In the genomic region with DNA sequence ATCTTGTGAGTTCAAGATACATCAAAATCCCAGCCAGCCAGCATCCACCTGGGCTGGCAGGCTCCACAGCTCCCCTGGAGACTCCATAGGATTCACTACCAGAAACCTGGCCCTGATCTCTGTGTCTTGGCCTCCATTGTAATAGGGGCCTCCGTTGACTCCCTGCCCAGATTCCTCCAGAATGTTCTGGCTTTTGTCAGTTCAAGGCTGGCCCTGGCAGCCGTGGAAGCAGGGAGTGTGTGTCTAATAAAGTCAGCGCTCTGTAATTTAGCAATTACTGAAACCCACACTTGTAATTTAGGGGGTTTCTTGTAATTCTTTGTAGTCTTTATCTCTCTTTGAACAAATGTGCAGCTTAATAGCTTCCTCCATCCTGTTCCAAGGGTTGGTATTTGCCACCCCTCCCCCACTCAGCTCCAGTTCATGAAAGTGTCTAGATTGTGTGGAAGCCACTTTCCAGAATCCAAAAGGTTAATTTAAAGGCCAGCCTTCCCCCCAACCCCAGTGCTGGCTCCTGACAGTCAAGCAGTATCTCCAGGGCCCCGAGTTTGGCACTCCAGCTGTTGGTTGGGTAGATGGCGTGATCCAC, we compare ENCODE assay signal across 22 mouse cellular contexts.
A peak's percentile ranks its signal among the peaks of the same experiment; 100 is the strongest.
DNase-seq lines count a peak whose midpoint lies in the region; ATAC-seq and TF ChIP-seq lines count a peak whose summit lies in the region.
"Had no signal": no experiment of that assay in that cellular context is flagged by ENCODE, and none has a peak within 500 bp of the region (broad histone marks: within the 10 kb centered on the region; RNA-seq: fewer than 3 reads in every experiment).

No protein-coding gene starts in this region.

- no peak overlapping the region for H3K4me3 ChIP-seq in forebrain, embryonic 14.5 days (ENCODE audit: low read depth, low read length)
- H3K4me3 ChIP-seq in forebrain, embryonic 13.5 days = no peak overlapping the region
- no peak overlapping the region for H3K4me3 ChIP-seq in embryonic facial prominence, embryonic 13.5 days
- no peak overlapping the region for H3K4me3 ChIP-seq in limb, embryonic 13.5 days
- H3K4me3 ChIP-seq in gastrocnemius, adult 2 months = no peak overlapping the region
- H3K4me3 ChIP-seq: heart, embryonic 13.5 days; neural tube, embryonic 13.5 days had no signal

- H3K9me3 ChIP-seq in forebrain, embryonic 14.5 days (replicated peaks; ENCODE audit: control insufficient read depth, low read length) = no peaks in the 10 kb centered on the region
- no peaks in the 10 kb centered on the region for H3K9me3 ChIP-seq in forebrain, embryonic 13.5 days (replicated peaks)
- no peaks in the 10 kb centered on the region for H3K9me3 ChIP-seq in embryonic facial prominence, embryonic 13.5 days
- no peaks in the 10 kb centered on the region for H3K9me3 ChIP-seq in limb, embryonic 13.5 days
- H3K9me3 ChIP-seq: G1E; heart, embryonic 13.5 days; neural tube, embryonic 13.5 days had no signal

- H3K27ac ChIP-seq in forebrain, embryonic 14.5 days (ENCODE audit: low read depth, low read length) = no peak overlapping the region
- no peak overlapping the region for H3K27ac ChIP-seq in forebrain, embryonic 13.5 days
- H3K27ac ChIP-seq in embryonic facial prominence, embryonic 13.5 days = no peak overlapping the region; the same call in 1 of the 2 replicates
- no peak overlapping the region for H3K27ac ChIP-seq in limb, embryonic 13.5 days
- no peak overlapping the region for H3K27ac ChIP-seq in gastrocnemius, adult 2 months
- H3K27ac ChIP-seq: heart, embryonic 13.5 days; neural tube, embryonic 13.5 days had no signal

- ATAC-seq in forebrain, embryonic 14.5 days = no peak
- no peak for ATAC-seq in forebrain, embryonic 13.5 days
- ATAC-seq in embryonic facial prominence, embryonic 13.5 days (ENCODE audit: insufficient number of reproducible peaks, insufficient read depth, low FRiP score, low TSS enrichment, low read depth) = 0 out of 2 replicates have a peak, but pooled peaks have one; percentile 21
- peak; percentile 52; the same call in 1 of the 2 replicates for ATAC-seq in limb, embryonic 13.5 days (ENCODE audit: low FRiP score, low read depth)
- ATAC-seq: hindbrain, embryonic 16.5 days had no signal

- no peak for TF ChIP-seq CTCF in gastrocnemius, adult 2 months (IDR thresholded peaks at IDR 0.05)

- H3K4me2 ChIP-seq in forebrain, embryonic 14.5 days (ENCODE audit: low read length) = no peak overlapping the region
- no peak overlapping the region for H3K4me2 ChIP-seq in forebrain, embryonic 13.5 days
- no peak overlapping the region for H3K4me2 ChIP-seq in embryonic facial prominence, embryonic 13.5 days
- no peak overlapping the region for H3K4me2 ChIP-seq in limb, embryonic 13.5 days (replicated peaks)
- H3K4me2 ChIP-seq: heart, embryonic 13.5 days; neural tube, embryonic 13.5 days had no signal

- H3K36me3 ChIP-seq in forebrain, embryonic 14.5 days (ENCODE audit: control insufficient read depth, insufficient read depth, low read length) = no peaks in the 10 kb centered on the region
- H3K36me3 ChIP-seq in forebrain, embryonic 13.5 days (ENCODE audit: poor library complexity, severe bottlenecking) = no peaks in the 10 kb centered on the region
- H3K36me3 ChIP-seq in embryonic facial prominence, embryonic 13.5 days = no peaks in the 10 kb centered on the region
- no peaks in the 10 kb centered on the region for H3K36me3 ChIP-seq in limb, embryonic 13.5 days
- H3K36me3 ChIP-seq: G1E; heart, embryonic 13.5 days; neural tube, embryonic 13.5 days had no signal

- H3K9ac ChIP-seq in forebrain, embryonic 14.5 days (ENCODE audit: low read length) = no peak overlapping the region
- no peak overlapping the region for H3K9ac ChIP-seq in forebrain, embryonic 13.5 days
- H3K9ac ChIP-seq in embryonic facial prominence, embryonic 13.5 days = no peak overlapping the region
- H3K9ac ChIP-seq in limb, embryonic 13.5 days = no peak overlapping the region
- H3K9ac ChIP-seq: heart, embryonic 13.5 days; neural tube, embryonic 13.5 days had no signal

- DNase-seq in forebrain, embryonic 14.5 days (ENCODE audit: low spot score) = peak; percentile 47
- peak; percentile 75 for DNase-seq in MN1 (ENCODE audit: low spot score)
- no peak for DNase-seq in gastrocnemius, adult 2 months
- no peak for DNase-seq in layer of hippocampus, adult 11-12 months (ENCODE audit: low spot score)
- DNase-seq in frontal cortex, postnatal 14 days (ENCODE audit: low spot score in 2 of 2) = no peak
- DNase-seq: cerebellum, postnatal 14 days; gastrocnemius, postnatal 10 days; heart, adult 11 months; kidney, adult 2 months; kidney, postnatal 10 days; liver; lung, postnatal 10 days; midbrain, embryonic 14.5 days; spleen, adult 18-20 months; thymus, adult 18-20 months had no signal

- intact Hi-C loops in gastrocnemius, adult 2 months (cut with DNase I) = no loop called here

- WGBS in forebrain, embryonic 14.5 days = 51% methylated on average over 5 of the region's 5 CpGs
- WGBS in forebrain, embryonic 13.5 days = 59% methylated on average over 5 of the region's 5 CpGs
- 34% methylated on average over 5 of the region's 5 CpGs for WGBS in embryonic facial prominence, embryonic 13.5 days
- 27% methylated on average over 5 of the region's 5 CpGs for WGBS in limb, embryonic 13.5 days

- H3K4me1 ChIP-seq in forebrain, embryonic 14.5 days (ENCODE audit: control insufficient read depth, insufficient read depth, low read length) = no peaks in the 10 kb centered on the region
- peaks cover 5% of the 10 kb centered on the region; the same call in 1 of the 2 replicates for H3K4me1 ChIP-seq in forebrain, embryonic 13.5 days
- H3K4me1 ChIP-seq in embryonic facial prominence, embryonic 13.5 days = peaks cover 31% of the 10 kb centered on the region
- peaks cover 17% of the 10 kb centered on the region for H3K4me1 ChIP-seq in limb, embryonic 13.5 days

- no peaks in the 10 kb centered on the region for H3K27me3 ChIP-seq in forebrain, embryonic 14.5 days (replicated peaks; ENCODE audit: control insufficient read depth, insufficient read depth, low read length)
- no peaks in the 10 kb centered on the region for H3K27me3 ChIP-seq in forebrain, embryonic 13.5 days
- H3K27me3 ChIP-seq in embryonic facial prominence, embryonic 13.5 days = 0 out of 2 replicates have a peak, but pooled peaks cover 6% of the 10 kb centered on the region
- no peaks in the 10 kb centered on the region for H3K27me3 ChIP-seq in limb, embryonic 13.5 days
- H3K27me3 ChIP-seq: neural tube, embryonic 13.5 days had no signal

Comparison
In these comparisons a context has a peak if more than half of its experiments do, and no peak if none do; other contexts are left out.
1. ATAC-seq: peak in embryonic facial prominence, embryonic 13.5 days (single experiment) and limb, embryonic 13.5 days (single experiment); none in forebrain, embryonic 14.5 days (single experiment) and forebrain, embryonic 13.5 days (single experiment).
2. DNase-seq: peak in forebrain, embryonic 14.5 days (single experiment) and MN1 (single experiment); none in gastrocnemius, adult 2 months (single experiment), layer of hippocampus, adult 11-12 months (single experiment) and frontal cortex, postnatal 14 days (0 of 2).